Mouse (Mus musculus): Measurements from ENCODE around the gene Ears2. TPM values are rescaled to one million over a fixed set of nuclear protein-coding genes. Genes with fewer than 3 reads are reported as not detected.

Ears2 gene
- polyA plus RNA-seq, 1 experiment from 2014 or later, result 16.5 TPM

- no peak for TF ChIP-seq CTCF (IDR thresholded peaks at IDR 0.05; ENCODE audit: low read depth)
- H3K27ac ChIP-seq (ENCODE audit: low read depth), result no peak overlapping the region
- H3K4me3 ChIP-seq (ENCODE audit: low read depth, low read length), result no peak overlapping the region
- H3K4me1 ChIP-seq (ENCODE audit: insufficient read depth), result no peaks in the 10 kb centered on the region
- WGBS, result 89% methylated on average over 5 of the region's 5 CpGs
- no peak for ATAC-seq (ENCODE audit: insufficient read depth)
- H3K27me3 ChIP-seq (ENCODE audit: insufficient read depth, low read length), result no peaks in the 10 kb centered on the region
- no peak overlapping the region for H3K4me2 ChIP-seq
- H3K36me3 ChIP-seq (ENCODE audit: insufficient read depth), result peaks cover 87% of the 10 kb centered on the region
- DNase-seq, result no peak
- H3K9me3 ChIP-seq (ENCODE audit: low read depth, low read length), result no peaks in the 10 kb centered on the region
- H3K9ac ChIP-seq, result no peak overlapping the region
Measured at GRCm38 (mm10) chr7:121995961-121996360, 71.1 kb downstream of the Ears2 start.

Other genes starting within 250 kb of the Ears2 start
- gene Scnn1b, start 202.2 kb downstream of the Ears2 start, polyA plus RNA-seq (2014; fragmentation: Nextera tagmentation; extraction: Ambion mirVana), result 4.4 and 5.7 TPM in 2 replicates
- 23.1 and 23.2 TPM in 2 replicates for gene Cog7, start 85.6 kb downstream of the Ears2 start, polyA plus RNA-seq (2014; fragmentation: Nextera tagmentation; extraction: Ambion mirVana)
- 73.2 and 76.8 TPM in 2 replicates for gene Gga2, start 46.0 kb downstream of the Ears2 start, polyA plus RNA-seq (2014; fragmentation: Nextera tagmentation; extraction: Ambion mirVana)
- gene Ubfd1, start 88 bp downstream of the Ears2 start, polyA plus RNA-seq (2014; fragmentation: Nextera tagmentation; extraction: Ambion mirVana), result 80.8 and 83.1 TPM in 2 replicates
- gene Ndufab1, start 34.6 kb upstream of the Ears2 start, polyA plus RNA-seq (2014; fragmentation: Nextera tagmentation; extraction: Ambion mirVana), result 620 and 633 TPM in 2 replicates
- 20.6 and 20.8 TPM in 2 replicates for gene Palb2, start 65.7 kb upstream of the Ears2 start, polyA plus RNA-seq (2014; fragmentation: Nextera tagmentation; extraction: Ambion mirVana)
- 108 and 119 TPM in 2 replicates for gene Dctn5, start 65.8 kb upstream of the Ears2 start, polyA plus RNA-seq (2014; fragmentation: Nextera tagmentation; extraction: Ambion mirVana)
- gene Plk1, start 92.2 kb upstream of the Ears2 start, polyA plus RNA-seq (2014; fragmentation: Nextera tagmentation; extraction: Ambion mirVana), result 141 and 160 TPM in 2 replicates
- gene Ern2, start 118.9 kb upstream of the Ears2 start, polyA plus RNA-seq (2014; fragmentation: Nextera tagmentation; extraction: Ambion mirVana), result 0.16 TPM in 1 of 2 replicates, not detected in the other
- 0.53 and 0.84 TPM in 2 replicates for gene Chp2, start 152.2 kb upstream of the Ears2 start, polyA plus RNA-seq (2014; fragmentation: Nextera tagmentation; extraction: Ambion mirVana)
- 7.5 and 9.7 TPM in 2 replicates for gene Prkcb, start 221.5 kb upstream of the Ears2 start, polyA plus RNA-seq (2014; fragmentation: Nextera tagmentation; extraction: Ambion mirVana)